Mouse (Mus musculus) liver, embryonic 11.5 days (tissue): ENCODE data around the gene Epor. TPM values are rescaled to one million over a fixed set of nuclear protein-coding genes. Genes with fewer than 3 reads are reported as not detected.

Experiments used
- ATAC-seq: fragments of 200-750 bp; cut with Nextera tagmentation; replicated peaks from 2 replicates; pipeline ENCODE4 v1.8.0; 2017; ENCODE audit warnings: moderate number of reproducible peaks, mild to moderate bottlenecking, moderate TSS enrichment, moderate library complexity; ENCODE audit not compliant: low FRiP score
- DNase-seq: peaks from one replicate; pipeline ENCODE4 v3.0.0-alpha.2; 2017; ENCODE audit warnings: low spot score
- H3K27ac ChIP-seq: fragments of 300-500 bp; sonication (generic); 2 replicates; pipeline ENCODE4 v1.5.1; 2014; ENCODE audit warnings: mild to moderate bottlenecking, low read depth, low read length, control low read depth
- H3K27me3 ChIP-seq: fragments of 300-500 bp; sonication (generic); replicated peaks from 2 replicates; pipeline ENCODE4 v1.6.1; 2014; ENCODE audit warnings: low read length, mixed read lengths; ENCODE audit not compliant: control insufficient read depth, insufficient read depth
- H3K36me3 ChIP-seq: fragments of 300-500 bp; sonication (generic); 2 replicates; pipeline ENCODE4 v1.6.1; 2014; ENCODE audit warnings: mild to moderate bottlenecking, low read length, moderate library complexity, mixed read lengths; ENCODE audit not compliant: control insufficient read depth, insufficient read depth
- H3K4me1 ChIP-seq: fragments of 300-500 bp; sonication (generic); replicated peaks from 2 replicates; pipeline ENCODE4 v1.6.1; 2014; ENCODE audit warnings: low read length, mixed read lengths; ENCODE audit not compliant: control insufficient read depth, insufficient read depth
- H3K4me2 ChIP-seq: fragments of 300-500 bp; sonication (generic); 2 replicates; pipeline ENCODE4 v1.6.1; 2014; ENCODE audit warnings: mild to moderate bottlenecking, control low read depth, moderate library complexity
- H3K4me3 ChIP-seq: fragments of 300-500 bp; sonication (generic); 2 replicates; pipeline ENCODE4 v1.5.1; 2014; ENCODE audit warnings: low read depth, low read length, control low read depth
- H3K9ac ChIP-seq: fragments of 300-500 bp; sonication (generic); 2 replicates; pipeline ENCODE4 v1.6.1; 2014; ENCODE audit warnings: low read depth, low read length, control low read depth
- H3K9me3 ChIP-seq: fragments of 300-500 bp; sonication (generic); 2 replicates; pipeline ENCODE4 v1.6.1; 2016; ENCODE audit warnings: low read length, inconsistent platforms, mixed read lengths; ENCODE audit not compliant: control insufficient read depth
- WGBS: fragments of 180-500 bp; shearing (Covaris S2); extraction: QIAGEN DNeasy Blood & Tissue Kit; methylation state at CpG from one replicate; pipeline ENCODE4 v1.1.7; 2014; 5-methylcytosine and 5-hydroxymethylcytosine counted together
- polyA plus RNA-seq: library from polyadenylated mRNA; unstranded; fragments of >200 nt; fragmentation: Nextera tagmentation; extraction: Ambion mirVana; gene quantifications from 2 replicates; pipeline ENCODE4 v1.2.1, GENCODE M21; 2014

Epor gene
- polyA plus RNA-seq, 1 experiment from 2014 or later: 131 TPM

- Histone ChIP-seq H3K36me3 (peaks cover 23% of the 10 kb centered on the region), H3K4me1 (peaks cover 25% of the 10 kb centered on the region), H3K27me3 (peaks cover 16% of the 10 kb centered on the region), H3K4me3 (peak overlapping the region; percentile 82), H3K27ac (peak overlapping the region; percentile 98), H3K9me3 (no peaks in the 10 kb centered on the region), H3K4me2 (peak overlapping the region; percentile 91), H3K9ac (peak overlapping the region; percentile 90)
- ATAC-seq: no peak
- WGBS: 26% methylated on average over 26 of the region's 26 CpGs
- DNase-seq: no peak
These were observed 2.6 kb downstream of the Epor start for GRCm38 (mm10) chr9:21960558-21961208.

- H3K36me3 ChIP-seq: peaks cover 23% of the 10 kb centered on the region
- H3K27me3 ChIP-seq: peaks cover 16% of the 10 kb centered on the region
- H3K4me1 ChIP-seq: peaks cover 25% of the 10 kb centered on the region
- DNase-seq: no peak
- WGBS: 65% methylated on average over 9 of the region's 9 CpGs
- H3K9ac ChIP-seq: peak overlapping the region; percentile 90
- peak overlapping the region; percentile 98 for H3K27ac ChIP-seq
- peak overlapping the region; percentile 91 for H3K4me2 ChIP-seq
- ATAC-seq: no peak
- no peaks in the 10 kb centered on the region for H3K9me3 ChIP-seq
- peak overlapping the region; percentile 82 for H3K4me3 ChIP-seq
These were observed 3.2 kb downstream of the Epor start for GRCm38 (mm10) chr9:21960135-21960534.

- H3K27ac ChIP-seq: peak overlapping the region; percentile 54
- H3K4me2 ChIP-seq: peak overlapping the region; percentile 91
- peaks cover 23% of the 10 kb centered on the region for H3K36me3 ChIP-seq
- peak overlapping the region; percentile 27; the same call in 1 of the 2 replicates for H3K4me3 ChIP-seq
- H3K9me3 ChIP-seq: no peaks in the 10 kb centered on the region
- peaks cover 16% of the 10 kb centered on the region for H3K27me3 ChIP-seq
- DNase-seq (no peak), ATAC-seq (no peak)
- WGBS: 82% methylated on average over 7 of the region's 7 CpGs
- peaks cover 29% of the 10 kb centered on the region for H3K4me1 ChIP-seq
- H3K9ac ChIP-seq: no peak overlapping the region
These were observed 4.1 kb downstream of the Epor start for GRCm38 (mm10) chr9:21959244-21959643.

- Histone ChIP-seq H3K4me3 (no peak overlapping the region), H3K9me3 (no peaks in the 10 kb centered on the region), H3K9ac (no peak overlapping the region), H3K36me3 (peaks cover 23% of the 10 kb centered on the region), H3K27ac (peak overlapping the region; percentile 54), H3K4me2 (peak overlapping the region; percentile 1; the same call in 1 of the 2 replicates), H3K27me3 (peaks cover 16% of the 10 kb centered on the region), H3K4me1 (peaks cover 24% of the 10 kb centered on the region)
- ATAC-seq: no peak
- 78% methylated on average over 5 of the region's 5 CpGs for WGBS
- no peak for DNase-seq
These were observed 4.9 kb downstream of the Epor start for GRCm38 (mm10) chr9:21958372-21958771.

- H3K4me3 ChIP-seq: peak within 1 kb of the TSS; percentile 65
- H3K36me3 ChIP-seq: peaks cover 19% of the 10 kb centered on the region
- peak within 1 kb of the TSS; percentile 84 for H3K27ac ChIP-seq
- peak within 1 kb of the TSS; percentile 69 for H3K4me2 ChIP-seq
- DNase-seq (peak; percentile 95), ATAC-seq (peak; percentile 94)
- peaks cover 3% of the 10 kb centered on the region for H3K27me3 ChIP-seq
- H3K9ac ChIP-seq: peak within 1 kb of the TSS; percentile 75
- peaks cover 16% of the 10 kb centered on the region for H3K4me1 ChIP-seq
- H3K9me3 ChIP-seq: no peaks in the 10 kb centered on the region
- WGBS: under 1% methylated on average over 54 of the region's 54 CpGs
These were observed 7.6 kb downstream of the Epor start, which contains the start of gene Swsap1 for GRCm38 (mm10) chr9:21955570-21956281. Gene Swsap1, plus strand, starts transcription at chr9:21955755.

- Histone ChIP-seq H3K27me3 (no peaks in the 10 kb centered on the region), H3K4me2 (peak overlapping the region; percentile 69), H3K9me3 (no peaks in the 10 kb centered on the region), H3K4me3 (peak overlapping the region; percentile 65), H3K9ac (peak overlapping the region; percentile 75), H3K36me3 (peaks cover 17% of the 10 kb centered on the region; the same call in 1 of the 2 replicates), H3K4me1 (peaks cover 10% of the 10 kb centered on the region), H3K27ac (peak overlapping the region; percentile 78)
- peak; percentile 71 for ATAC-seq
- no peak for DNase-seq
- 1% methylated on average over 18 of the region's 18 CpGs for WGBS
These were observed 8.1 kb downstream of the Epor start for GRCm38 (mm10) chr9:21955225-21955569.

GRCm38 (mm10) chr9:21954635-21955034, 8.7 kb downstream of the Epor start:
- DNase-seq (no peak), ATAC-seq (no peak)
- 69% methylated on average over 3 of the region's 3 CpGs for WGBS
- H3K4me3 ChIP-seq: no peak overlapping the region
- H3K9ac ChIP-seq: no peak overlapping the region
- peak overlapping the region; percentile 69 for H3K4me2 ChIP-seq
- H3K27ac ChIP-seq: no peak overlapping the region
- H3K27me3 ChIP-seq: no peaks in the 10 kb centered on the region
- peaks cover 5% of the 10 kb centered on the region for H3K4me1 ChIP-seq
- no peaks in the 10 kb centered on the region for H3K9me3 ChIP-seq
- H3K36me3 ChIP-seq: peaks cover 12% of the 10 kb centered on the region; the same call in 1 of the 2 replicates

GRCm38 (mm10) chr9:21953600-21953999, 9.7 kb downstream of the Epor start:
- ATAC-seq: no peak
- H3K9me3 ChIP-seq: no peaks in the 10 kb centered on the region
- H3K27me3 ChIP-seq: 0 out of 2 replicates have a peak, but pooled peaks cover 2% of the 10 kb centered on the region
- H3K4me3 ChIP-seq: no peak overlapping the region
- no peak overlapping the region for H3K4me2 ChIP-seq
- H3K9ac ChIP-seq: no peak overlapping the region
- H3K27ac ChIP-seq: no peak overlapping the region
- DNase-seq: no peak
- 19% methylated on average over 3 of the region's 3 CpGs for WGBS
- peaks cover 4% of the 10 kb centered on the region for H3K4me1 ChIP-seq
- peaks cover 4% of the 10 kb centered on the region; the same call in 1 of the 2 replicates for H3K36me3 ChIP-seq
